In genomic region chr4:126567243-126567642, GRCm38 (mm10) we compare ENCODE assay signal across 23 mouse cellular contexts. TPM values are rescaled to one million over a fixed set of nuclear protein-coding genes. Genes with fewer than 3 reads are reported as not detected.
DNase-seq lines count a peak whose midpoint lies in the region; ATAC-seq and TF ChIP-seq lines count a peak whose summit lies in the region.
"Had no signal": no experiment of that assay in that cellular context is flagged by ENCODE, and none has a peak within 500 bp of the region (broad histone marks: within the 10 kb centered on the region; RNA-seq: fewer than 3 reads in every experiment).

No protein-coding gene starts in this region.

- no peak overlapping the region for H3K9ac ChIP-seq in kidney, embryonic 14.5 days (ENCODE audit: low read depth, low read length)
- H3K9ac ChIP-seq: forebrain, embryonic 13.5 days; hindbrain, embryonic 13.5 days had no signal

- no peak for ATAC-seq in kidney, embryonic 14.5 days (ENCODE audit: low FRiP score, low TSS enrichment)
- ATAC-seq: forebrain, embryonic 13.5 days; forebrain, embryonic 16.5 days; hindbrain, embryonic 16.5 days had no signal

- no peaks in the 10 kb centered on the region for H3K4me1 ChIP-seq in kidney, adult 2 months (ENCODE audit: control insufficient read depth, insufficient read depth, low read length)
- no peaks in the 10 kb centered on the region for H3K4me1 ChIP-seq in kidney, embryonic 14.5 days (ENCODE audit: control insufficient read depth, insufficient read depth, low read length)
- H3K4me1 ChIP-seq: forebrain, embryonic 10.5 days; forebrain, embryonic 13.5 days; hindbrain, embryonic 10.5 days; hindbrain, embryonic 13.5 days had no signal

- no peak overlapping the region for H3K4me2 ChIP-seq in kidney, embryonic 14.5 days (replicated peaks; ENCODE audit: low read depth, low read length)
- H3K4me2 ChIP-seq: forebrain, embryonic 13.5 days; heart, embryonic 11.5 days; hindbrain, embryonic 13.5 days had no signal

- H3K9me3 ChIP-seq in kidney, embryonic 14.5 days (ENCODE audit: control insufficient read depth, low read length): no peaks in the 10 kb centered on the region
- H3K9me3 ChIP-seq: forebrain, embryonic 10.5 days; forebrain, embryonic 13.5 days; hindbrain, embryonic 10.5 days; hindbrain, embryonic 13.5 days had no signal

- no peak for TF ChIP-seq POLR2A in kidney, adult 2 months (IDR thresholded peaks at IDR 0.05; ENCODE audit: low read depth, low read length)

- H3K27ac ChIP-seq in kidney, adult 2 months (ENCODE audit: insufficient read depth, low read depth, low read length): no peak overlapping the region
- H3K27ac ChIP-seq in kidney, embryonic 14.5 days (ENCODE audit: low read depth, low read length): no peak overlapping the region
- H3K27ac ChIP-seq: forebrain, embryonic 10.5 days; forebrain, embryonic 13.5 days; heart, adult 2 months; hindbrain, embryonic 10.5 days; hindbrain, embryonic 13.5 days had no signal

- no peaks in the 10 kb centered on the region for H3K27me3 ChIP-seq in kidney, adult 2 months (replicated peaks; ENCODE audit: control insufficient read depth, insufficient read depth, low read length)
- no peaks in the 10 kb centered on the region for H3K27me3 ChIP-seq in kidney, embryonic 14.5 days (ENCODE audit: control insufficient read depth, insufficient read depth, low read length)
- H3K27me3 ChIP-seq: forebrain, embryonic 13.5 days; hindbrain, embryonic 13.5 days had no signal

- no peaks in the 10 kb centered on the region for H3K36me3 ChIP-seq in kidney, adult 2 months (ENCODE audit: control insufficient read depth, insufficient read depth, low read length)
- peaks cover 61% of the 10 kb centered on the region for H3K36me3 ChIP-seq in kidney, embryonic 14.5 days (ENCODE audit: control insufficient read depth, insufficient read depth, low read length)

- DNase-seq in kidney, adult 2 months: peak; percentile 12
- DNase-seq in kidney, postnatal 10 days: peak; percentile 39
- DNase-seq in kidney, postnatal 14 days: peak; percentile 30
- peak; percentile 18 to 34 for DNase-seq in kidney, postnatal 4 days
- no peak for DNase-seq in heart, adult 8-10 months (ENCODE audit: low spot score)
- DNase-seq: adrenal gland, postnatal 10 days; adrenal gland, postnatal 36 days; cerebellum, adult 18-20 months; cerebellum, adult 9-10 months; cerebellum, postnatal 14 days; gastrocnemius, postnatal 10 days; gastrocnemius, postnatal 36 days; heart, adult 2 months; heart, postnatal 36 days had no signal

- WGBS in kidney, adult 2 months: 85% methylated on average over 4 of the region's 4 CpGs
- WGBS in kidney, embryonic 14.5 days: 93% methylated on average over 4 of the region's 4 CpGs

- no peak for TF ChIP-seq CTCF in kidney, adult 2 months (conservative IDR thresholded peaks at IDR 0.05; ENCODE audit: insufficient read depth, insufficient read length, low read depth, low read length)

- no peak overlapping the region for H3K4me3 ChIP-seq in kidney, adult 2 months (ENCODE audit: insufficient read depth, low read depth, low read length)
- H3K4me3 ChIP-seq in kidney, embryonic 14.5 days (ENCODE audit: low read length): no peak overlapping the region
- H3K4me3 ChIP-seq: forebrain, embryonic 10.5 days; forebrain, embryonic 13.5 days; heart, adult 2 months; hindbrain, embryonic 10.5 days; hindbrain, embryonic 13.5 days had no signal

RNA-seq across cellular contexts. Expression of gene Clspn, which starts 10.5 kb away (rescaled TPM):
- polyA plus RNA-seq in kidney, adult 2 months (2012; rRNA removed): 0.11 and 0.14 TPM in 2 replicates
- polyA plus RNA-seq in kidney, embryonic 14.5 days (2014; fragmentation: Nextera tagmentation; extraction: Ambion mirVana): 45.4 and 54.1 TPM in 2 replicates
- total RNA-seq in heart, adult 8-10 months (2022): under 1 TPM; 0.16 to 0.69 (median 0.50) TPM
- total RNA-seq: gastrocnemius, adult 18-20 months had no signal

RNA-seq across cellular contexts. Expression of gene Ago4, which starts 34.0 kb away (rescaled TPM):
- 0.95 and 1.1 TPM in 2 replicates for polyA plus RNA-seq in kidney, adult 2 months (2012; rRNA removed)
- polyA plus RNA-seq in kidney, embryonic 14.5 days (2014; fragmentation: Nextera tagmentation; extraction: Ambion mirVana): 1.3 and 1.9 TPM in 2 replicates
- 10 to 100 TPM; 10.4 to 14.5 (median 12.1) TPM for total RNA-seq in heart, adult 8-10 months (2022)

RNA-seq across cellular contexts. Expression of gene 5730409E04Rik, which starts 42.4 kb away (rescaled TPM):
- polyA plus RNA-seq in kidney, adult 2 months (2012; rRNA removed): 6.9 and 7.5 TPM in 2 replicates
- 2.4 and 2.6 TPM in 2 replicates for polyA plus RNA-seq in kidney, embryonic 14.5 days (2014; fragmentation: Nextera tagmentation; extraction: Ambion mirVana)
- 10 to 100 TPM; 14.3 to 16.3 (median 15.3) TPM for total RNA-seq in heart, adult 8-10 months (2022)

Comparison
In these comparisons a context has a peak if more than half of its experiments do, and no peak if none do; other contexts are left out.
1. RNA of gene Clspn, which starts 10.5 kb away (polyA plus RNA-seq): 45.4 to 54.1 TPM in kidney, embryonic 14.5 days; 0.11 to 0.14 TPM in kidney, adult 2 months; every median in the first group is over 10 times any median in the second.